ENCODE assay signal across 8 mouse cellular contexts in genomic region chr15:27665392-27665911, GRCm38 (mm10). TPM values are rescaled to one million over a fixed set of nuclear protein-coding genes. Genes with fewer than 3 reads are reported as not detected.
A peak's percentile ranks its signal among the peaks of the same experiment; 100 is the strongest.
DNase-seq lines count a peak whose midpoint lies in the region; ATAC-seq and TF ChIP-seq lines count a peak whose summit lies in the region.

No protein-coding gene starts in this region.

- TF ChIP-seq POLR2A in MEL (IDR thresholded peaks at IDR 0.05; ENCODE audit: control insufficient read depth in 1 of 2, insufficient read depth in 1 of 2, low read depth in 1 of 2, low read length in 2 of 2, poor library complexity in 1 of 2), result peak in 1 of 2 experiments; percentile 28; a peak in 1 of 4 replicates

- H3K4me2 ChIP-seq in heart, embryonic 15.5 days, result peak overlapping the region; percentile 37
- no peak overlapping the region for H3K4me2 ChIP-seq in heart, embryonic 11.5 days
- peak overlapping the region; percentile 48 for H3K4me2 ChIP-seq in hindbrain, embryonic 13.5 days
- no peak overlapping the region; the same call in 1 of the 2 replicates for H3K4me2 ChIP-seq in stomach, postnatal 0 days (replicated peaks; ENCODE audit: low read depth)

- peak; percentile 80 for DNase-seq in MEL (ENCODE audit: low read depth, low spot score)
- DNase-seq in cerebellum, postnatal 25 days, result peak; percentile 80 to 81
- peak; percentile 73 for DNase-seq in lung, postnatal 10 days
- DNase-seq in stomach, postnatal 0 days (ENCODE audit: low spot score), result peak; percentile 22
- no peak for DNase-seq in spleen, adult 18-20 months

- WGBS in heart, embryonic 15.5 days, result 58% methylated on average over 21 of the region's 21 CpGs
- 69% methylated on average over 21 of the region's 21 CpGs for WGBS in heart, embryonic 11.5 days (ENCODE audit: insufficient replicate concordance)
- WGBS in hindbrain, embryonic 13.5 days, result 39% methylated on average over 21 of the region's 21 CpGs
- WGBS in stomach, postnatal 0 days, result 37% methylated on average over 21 of the region's 21 CpGs

- TF ChIP-seq EP300 in MEL (IDR thresholded peaks at IDR 0.05; ENCODE audit: low read depth in 1 of 2, low read length in 2 of 2), result peak in 1 of 2 experiments; percentile 53; a peak in 1 of 4 replicates
- no peak for TF ChIP-seq EP300 in stomach, postnatal 0 days (optimal IDR thresholded peaks at IDR 0.05)

- H3K9ac ChIP-seq in heart, embryonic 15.5 days, result no peak overlapping the region
- no peak overlapping the region for H3K9ac ChIP-seq in heart, embryonic 11.5 days (ENCODE audit: low read depth, low read length)
- peak overlapping the region; percentile 66 for H3K9ac ChIP-seq in MEL (ENCODE audit: control insufficient read depth, low read depth, low read length, poor library complexity, severe bottlenecking)
- H3K9ac ChIP-seq in hindbrain, embryonic 13.5 days, result peak overlapping the region; percentile 19; the same call in 1 of the 2 replicates
- H3K9ac ChIP-seq in stomach, postnatal 0 days (ENCODE audit: low read length), result no peak overlapping the region

- TF ChIP-seq RAD21 in MEL (IDR thresholded peaks at IDR 0.05; ENCODE audit: low read depth, low read length), result no peak

- H3K9me3 ChIP-seq in heart, embryonic 15.5 days (replicated peaks), result no peaks in the 10 kb centered on the region
- no peaks in the 10 kb centered on the region; the same call in 1 of the 2 replicates for H3K9me3 ChIP-seq in heart, embryonic 11.5 days (replicated peaks; ENCODE audit: control insufficient read depth, low read length)
- H3K9me3 ChIP-seq in MEL (replicated peaks; ENCODE audit: insufficient read depth, low read length), result no peaks in the 10 kb centered on the region
- H3K9me3 ChIP-seq in hindbrain, embryonic 13.5 days, result no peaks in the 10 kb centered on the region
- H3K9me3 ChIP-seq in stomach, postnatal 0 days (ENCODE audit: control insufficient read depth, low read length), result no peaks in the 10 kb centered on the region

- H3K4me3 ChIP-seq in heart, embryonic 15.5 days, result no peak overlapping the region
- H3K4me3 ChIP-seq in heart, embryonic 11.5 days (ENCODE audit: low read depth, low read length), result no peak overlapping the region
- H3K4me3 ChIP-seq in MEL (ENCODE audit: control insufficient read depth in 1 of 2, insufficient read depth in 1 of 2, low read depth in 2 of 2, low read length in 2 of 2), result peak overlapping the region; percentile 51 to 55
- H3K4me3 ChIP-seq in hindbrain, embryonic 13.5 days, result peak overlapping the region; percentile 19; the same call in 1 of the 2 replicates
- no peak overlapping the region for H3K4me3 ChIP-seq in stomach, postnatal 0 days (ENCODE audit: low read depth, low read length)

- no peak for TF ChIP-seq CTCF in MEL (IDR thresholded peaks at IDR 0.05 in 2 of 3, conservative IDR thresholded peaks at IDR 0.05 in 1 of 3; ENCODE audit: control insufficient read depth in 1 of 3, insufficient read depth in 1 of 3, low read depth in 2 of 3, low read length in 3 of 3, poor library complexity in 1 of 3, severe bottlenecking in 1 of 3)
- TF ChIP-seq CTCF in stomach, postnatal 0 days (IDR thresholded peaks at IDR 0.05; ENCODE audit: low read depth), result no peak

- H3K27ac ChIP-seq in heart, embryonic 15.5 days, result no peak overlapping the region
- H3K27ac ChIP-seq in heart, embryonic 11.5 days (ENCODE audit: low read depth, low read length), result no peak overlapping the region
- H3K27ac ChIP-seq in MEL (ENCODE audit: control insufficient read depth, low read depth, low read length), result peak overlapping the region; percentile 58
- H3K27ac ChIP-seq in hindbrain, embryonic 13.5 days, result no peak overlapping the region
- H3K27ac ChIP-seq in stomach, postnatal 0 days (replicated peaks), result 0 out of 2 replicates have a peak overlapping the region, but pooled peaks have one; percentile 18

- peaks cover 4% of the 10 kb centered on the region for H3K4me1 ChIP-seq in heart, embryonic 15.5 days (replicated peaks)
- H3K4me1 ChIP-seq in heart, embryonic 11.5 days (ENCODE audit: control insufficient read depth, insufficient read depth, low read length), result no peaks in the 10 kb centered on the region
- peaks cover 30 to 42% of the 10 kb centered on the region in 2 experiments for H3K4me1 ChIP-seq in MEL (ENCODE audit: control insufficient read depth in 1 of 2, insufficient read depth in 2 of 2, low read length in 2 of 2)
- H3K4me1 ChIP-seq in hindbrain, embryonic 13.5 days (replicated peaks), result peaks cover 10% of the 10 kb centered on the region
- H3K4me1 ChIP-seq in stomach, postnatal 0 days (replicated peaks; ENCODE audit: control insufficient read depth, insufficient read depth), result no peaks in the 10 kb centered on the region

- ATAC-seq in heart, embryonic 15.5 days (replicated peaks; ENCODE audit: insufficient number of reproducible peaks, insufficient read depth, low FRiP score, low read depth), result no peak
- no peak for ATAC-seq in heart, embryonic 11.5 days (replicated peaks; ENCODE audit: insufficient number of reproducible peaks, low FRiP score, low TSS enrichment)
- peak; percentile 72; the same call in 1 of the 2 replicates for ATAC-seq in hindbrain, embryonic 13.5 days (ENCODE audit: low FRiP score)
- peak; percentile 33; the same call in 1 of the 2 replicates for ATAC-seq in stomach, postnatal 0 days (ENCODE audit: low FRiP score, low TSS enrichment)

- H3K79me2 ChIP-seq in MEL (ENCODE audit: control insufficient read depth, insufficient read depth, low read length, poor library complexity), result no peaks in the 10 kb centered on the region; the same call in 1 of the 2 replicates

- H3K36me3 ChIP-seq in heart, embryonic 15.5 days, result no peaks in the 10 kb centered on the region
- H3K36me3 ChIP-seq in heart, embryonic 11.5 days (ENCODE audit: control insufficient read depth, insufficient read depth, low read length), result no peaks in the 10 kb centered on the region
- H3K36me3 ChIP-seq in MEL (ENCODE audit: control insufficient read depth in 1 of 2, insufficient read depth in 2 of 2, low read length in 2 of 2), result peaks cover 0 to 33% of the 10 kb centered on the region in 2 experiments; a peak in 2 of 4 replicates
- H3K36me3 ChIP-seq in hindbrain, embryonic 13.5 days, result no peaks in the 10 kb centered on the region; the same call in 1 of the 2 replicates
- H3K36me3 ChIP-seq in stomach, postnatal 0 days (ENCODE audit: control insufficient read depth, insufficient read depth, low read length), result no peaks in the 10 kb centered on the region

- H3K27me3 ChIP-seq in heart, embryonic 15.5 days, result no peaks in the 10 kb centered on the region
- H3K27me3 ChIP-seq in heart, embryonic 11.5 days (ENCODE audit: control insufficient read depth, insufficient read depth, low read length), result no peaks in the 10 kb centered on the region
- no peaks in the 10 kb centered on the region for H3K27me3 ChIP-seq in MEL (ENCODE audit: control insufficient read depth in 1 of 2, insufficient read depth in 2 of 2, low read length in 2 of 2)
- H3K27me3 ChIP-seq in hindbrain, embryonic 13.5 days, result no peaks in the 10 kb centered on the region
- no peaks in the 10 kb centered on the region for H3K27me3 ChIP-seq in stomach, postnatal 0 days (ENCODE audit: control insufficient read depth, insufficient read depth, low read length)

TF ChIP-seq in MEL, 35 proteins besides CTCF, POLR2A, EP300 and RAD21 (continues in another document):
- TF ChIP-seq ZC3H11A (IDR thresholded peaks at IDR 0.05; ENCODE audit: low read depth, low read length) (no peak), USF1 (IDR thresholded peaks at IDR 0.05; ENCODE audit: low read depth, low read length) (peak; percentile 85), MXI1 (IDR thresholded peaks at IDR 0.05; ENCODE audit: low read depth, low read length) (no peak; the same call in 1 of the 2 replicates), BHLHE40 (IDR thresholded peaks at IDR 0.05; ENCODE audit: borderline replicate concordance, low read depth, low read length) (peak; percentile 75; the same call in 1 of the 2 replicates), E2F4 (IDR thresholded peaks at IDR 0.05; ENCODE audit: borderline replicate concordance, low read depth, low read length) (no peak), NRF1 (IDR thresholded peaks at IDR 0.05; ENCODE audit: insufficient read depth, low read depth, low read length, poor library complexity, severe bottlenecking) (peak; percentile 79), ELF1 (IDR thresholded peaks at IDR 0.05; ENCODE audit: low read depth, low read length) (peak; percentile 18; the same call in 1 of the 2 replicates), NELFE (IDR thresholded peaks at IDR 0.05; ENCODE audit: low read depth, low read length) (no peak; the same call in 1 of the 2 replicates), SMC3 (IDR thresholded peaks at IDR 0.05; ENCODE audit: low read depth, low read length) (no peak), POLR2AphosphoS5 (IDR thresholded peaks at IDR 0.05; ENCODE audit: borderline replicate concordance, low read depth, low read length) (no peak), MAX (IDR thresholded peaks at IDR 0.05; ENCODE audit: low read length) (peak; percentile 94), SIN3A (IDR thresholded peaks at IDR 0.05; ENCODE audit: low read length) (no peak), ZMIZ1 (IDR thresholded peaks at IDR 0.05; ENCODE audit: low read depth, low read length) (no peak), TBP (IDR thresholded peaks at IDR 0.05; ENCODE audit: low read depth, low read length) (peak; percentile 35; the same call in 1 of the 2 replicates), RCOR1 (IDR thresholded peaks at IDR 0.05; ENCODE audit: low read depth, low read length) (peak; percentile 48; the same call in 1 of the 2 replicates), CHD2 (IDR thresholded peaks at IDR 0.05; ENCODE audit: low read length) (no peak)

RNA-seq across cellular contexts. Expression of gene Otulinl, which starts 15.9 kb away (rescaled TPM):
- polyA plus RNA-seq in heart, embryonic 15.5 days (2015; fragmentation: Nextera tagmentation; extraction: Ambion mirVana), result 5.3 and 10.1 TPM in 2 replicates
- polyA plus RNA-seq in heart, embryonic 11.5 days (2014; fragmentation: Nextera tagmentation; extraction: Ambion mirVana), result 3.5 and 5.4 TPM in 2 replicates
- 0.42 and 0.50 TPM in 2 replicates for total RNA-seq in MEL (2012; rRNA removed)
- polyA plus RNA-seq in MEL (2012; ENCODE audit: insufficient read depth in 1 of 2, insufficient read length in 2 of 2, low read depth in 1 of 2, low replicate concordance in 2 of 2, missing spikeins in 1 of 2), result under 1 TPM in 1 of 2 experiments, not detected in 1; 0.14 TPM
- polyA plus RNA-seq in hindbrain, embryonic 13.5 days (2015; fragmentation: Nextera tagmentation; extraction: Ambion mirVana), result 10.3 and 14.3 TPM in 2 replicates
- polyA plus RNA-seq in stomach, postnatal 0 days (2015; fragmentation: Nextera tagmentation; extraction: Ambion mirVana), result 14.6 and 15.2 TPM in 2 replicates

RNA-seq across cellular contexts. Expression of gene Otulin, which starts 35.0 kb away (rescaled TPM):
- polyA plus RNA-seq in heart, embryonic 15.5 days (2015; fragmentation: Nextera tagmentation; extraction: Ambion mirVana), result 24.3 and 24.9 TPM in 2 replicates
- polyA plus RNA-seq in heart, embryonic 11.5 days (2014; fragmentation: Nextera tagmentation; extraction: Ambion mirVana), result 26.7 and 27.2 TPM in 2 replicates
- total RNA-seq in MEL (2012; rRNA removed), result 64.2 and 65.5 TPM in 2 replicates
- 10 to 100 TPM in 1 of 2 experiments, not detected in 1; 70.6 TPM for polyA plus RNA-seq in MEL (2012; ENCODE audit: insufficient read depth in 1 of 2, insufficient read length in 2 of 2, low read depth in 1 of 2, low replicate concordance in 2 of 2, missing spikeins in 1 of 2)
- polyA plus RNA-seq in hindbrain, embryonic 13.5 days (2015; fragmentation: Nextera tagmentation; extraction: Ambion mirVana), result 23.1 and 24.1 TPM in 2 replicates
- polyA plus RNA-seq in stomach, postnatal 0 days (2015; fragmentation: Nextera tagmentation; extraction: Ambion mirVana), result 23.7 and 24.4 TPM in 2 replicates

Comparison
In these comparisons a context has a peak if more than half of its experiments do, and no peak if none do; other contexts are left out.
1. H3K4me2 ChIP-seq: peak in heart, embryonic 15.5 days (single experiment) and hindbrain, embryonic 13.5 days (single experiment); none in heart, embryonic 11.5 days (single experiment) and stomach, postnatal 0 days (single experiment).
2. ATAC-seq: peak in hindbrain, embryonic 13.5 days (single experiment) and stomach, postnatal 0 days (single experiment); none in heart, embryonic 15.5 days (single experiment) and heart, embryonic 11.5 days (single experiment).
3. H3K27ac ChIP-seq: peak in MEL (single experiment) and stomach, postnatal 0 days (single experiment); none in heart, embryonic 15.5 days (single experiment), heart, embryonic 11.5 days (single experiment) and hindbrain, embryonic 13.5 days (single experiment).
4. H3K4me3 ChIP-seq: peak in MEL (2 of 2) and hindbrain, embryonic 13.5 days (single experiment); none in heart, embryonic 15.5 days (single experiment), heart, embryonic 11.5 days (single experiment) and stomach, postnatal 0 days (single experiment).
5. H3K9ac ChIP-seq: peak in MEL (single experiment) and hindbrain, embryonic 13.5 days (single experiment); none in heart, embryonic 15.5 days (single experiment), heart, embryonic 11.5 days (single experiment) and stomach, postnatal 0 days (single experiment).
6. DNase-seq: peak in MEL (single experiment), cerebellum, postnatal 25 days (2 of 2), lung, postnatal 10 days (single experiment) and stomach, postnatal 0 days (single experiment); none in spleen, adult 18-20 months (0 of 2).